Mouse (Mus musculus) lung, postnatal 14 days (tissue): ENCODE results near the gene 9430038I01Rik.
"Not testable (repeated sequence)": the region's sequence is repeated elsewhere in the genome, so short reads cannot be mapped to it uniquely, and the experiment has no call there.

Source experiments
- DNase-seq: peaks from one replicate; pipeline ENCODE4 v3.0.0; 2021

The 9430038I01Rik gene

GRCm38 (mm10) chr7:137410337-137411197, at the start of gene 9430038I01Rik:
Gene 9430038I01Rik (minus strand): TSS chr7:137410762.
- peak; percentile 99 for DNase-seq

- DNase-seq = no peak
Observed at GRCm38 (mm10) chr7:137445321-137445720, 34.8 kb upstream of the 9430038I01Rik start.

- no peak for DNase-seq
Observed at GRCm38 (mm10) chr7:137442951-137443350, 32.4 kb upstream of the 9430038I01Rik start.

DNA sequence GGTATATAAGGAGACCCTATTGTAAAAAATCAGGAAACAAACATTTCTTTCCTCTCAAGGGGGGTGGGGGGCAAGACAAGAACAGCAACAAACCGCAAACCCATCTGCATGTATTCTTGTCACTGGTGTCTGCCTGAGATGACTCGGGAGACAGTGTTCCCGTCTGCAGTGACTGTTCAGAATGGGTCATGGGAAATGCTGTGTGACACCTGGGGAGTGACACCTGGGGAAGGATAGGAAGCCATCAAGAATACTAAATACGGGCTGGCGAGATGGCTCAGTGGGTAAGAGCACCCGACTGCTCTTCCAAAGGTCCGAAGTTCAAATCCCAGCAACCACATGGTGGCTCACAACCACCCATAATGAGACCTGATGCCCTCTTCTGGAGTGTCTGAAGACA, 28.4 kb upstream of the 9430038I01Rik start:
- DNase-seq = not testable (repeated sequence)

- DNase-seq = no peak
Observed at GRCm38 (mm10) chr7:137438179-137438550, 27.6 kb upstream of the 9430038I01Rik start.

- peak; percentile 96 for DNase-seq
Observed at GRCm38 (mm10) chr7:137437440-137438178, 27.0 kb upstream of the 9430038I01Rik start, which contains the start of gene Glrx3. Gene Glrx3 (plus strand): TSS chr7:137437614.

DNA sequence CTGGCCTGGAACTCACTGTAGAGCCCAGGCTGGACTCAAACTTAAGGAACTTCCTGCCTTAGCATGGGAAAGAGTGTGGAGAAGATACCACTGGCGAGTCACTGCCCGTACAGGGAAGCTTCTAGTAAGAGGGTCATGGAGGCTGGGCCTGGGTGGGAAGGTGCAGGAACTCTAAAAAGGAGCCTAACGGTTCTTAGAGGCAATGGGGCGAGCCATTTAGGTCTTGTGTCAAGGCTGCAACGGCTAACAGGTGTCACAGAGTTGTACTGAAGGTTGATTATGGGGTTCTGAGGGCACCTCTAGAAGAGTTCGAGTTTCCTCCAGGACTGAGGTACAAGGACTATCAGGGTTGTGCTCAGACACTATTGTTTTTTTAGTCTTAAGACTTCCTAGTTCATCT, 26.3 kb upstream of the 9430038I01Rik start:
- DNase-seq = no peak

GRCm38 (mm10) chr7:137431769-137432603, 21.4 kb upstream of the 9430038I01Rik start:
- DNase-seq = no peak

DNA sequence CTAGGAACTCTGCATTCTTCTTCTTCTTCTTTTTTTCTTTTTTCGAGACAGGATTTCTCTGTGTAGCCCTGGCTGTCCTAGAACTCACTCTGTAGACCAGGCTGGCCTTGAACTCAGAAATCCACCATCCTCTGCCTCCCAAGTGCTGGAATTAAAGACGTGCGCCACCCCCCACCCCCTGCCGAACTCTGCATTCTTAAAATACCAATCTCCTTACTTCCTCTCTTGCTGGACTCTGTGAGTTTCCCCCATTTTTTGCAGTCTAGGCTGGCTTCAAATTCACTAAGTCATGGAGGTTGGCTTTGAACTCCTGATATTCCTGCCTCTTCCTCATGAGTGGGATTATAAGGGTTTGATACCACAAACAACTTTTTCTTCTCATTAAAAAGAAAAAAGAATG, 16.1 kb upstream of the 9430038I01Rik start:
- DNase-seq = no peak

DNA sequence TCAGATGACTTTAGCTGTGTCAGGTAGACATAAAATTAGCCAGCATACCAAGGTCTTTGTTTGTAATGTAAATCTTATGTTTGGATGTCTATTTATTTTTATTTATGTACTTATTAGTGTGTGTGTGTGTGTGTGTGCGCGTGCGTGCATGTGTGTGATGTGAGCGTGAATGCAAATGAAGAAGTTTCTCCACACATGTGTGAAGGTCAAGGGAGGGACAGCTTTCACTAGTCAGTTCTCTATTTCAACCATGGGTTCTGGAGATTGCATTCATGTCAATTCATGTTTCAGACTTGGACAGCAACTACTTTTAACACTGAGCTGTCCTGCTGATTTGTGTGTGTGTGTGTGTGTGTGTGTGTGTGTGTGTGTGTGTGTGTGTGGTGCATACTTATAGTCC, 10.7 kb upstream of the 9430038I01Rik start:
- no peak for DNase-seq

DNA sequence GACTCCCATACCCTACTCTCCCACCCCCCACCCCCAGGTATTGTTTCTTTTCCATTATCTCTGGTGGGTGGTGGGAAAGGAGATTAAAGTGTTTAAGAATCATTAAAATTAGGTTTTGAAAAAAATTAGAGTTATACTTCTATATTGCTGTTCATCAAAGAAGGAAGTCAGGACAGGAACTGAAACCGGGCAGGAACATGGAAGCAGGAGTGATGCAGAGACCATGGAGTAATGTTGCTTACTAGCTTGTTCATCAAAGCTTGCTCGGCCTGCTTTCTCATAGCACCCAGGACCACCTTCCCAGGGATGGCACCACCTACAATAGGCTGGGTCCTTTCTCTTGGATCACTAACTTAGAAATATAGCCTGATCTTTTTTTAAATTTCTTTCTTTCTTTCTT, 10.0 kb upstream of the 9430038I01Rik start:
- no peak for DNase-seq

- DNase-seq = no peak
Observed at GRCm38 (mm10) chr7:137414710-137415109, 4.1 kb upstream of the 9430038I01Rik start.

GRCm38 (mm10) chr7:137407428-137408058, 3.0 kb downstream of the 9430038I01Rik start:
- DNase-seq = no peak

GRCm38 (mm10) chr7:137404146-137404545, 6.4 kb downstream of the 9430038I01Rik start:
- no peak for DNase-seq

GRCm38 (mm10) chr7:137398973-137399372, 11.6 kb downstream of the 9430038I01Rik start:
- no peak for DNase-seq

- DNase-seq = no peak
Observed at GRCm38 (mm10) chr7:137397361-137397910, 13.1 kb downstream of the 9430038I01Rik start.

DNA sequence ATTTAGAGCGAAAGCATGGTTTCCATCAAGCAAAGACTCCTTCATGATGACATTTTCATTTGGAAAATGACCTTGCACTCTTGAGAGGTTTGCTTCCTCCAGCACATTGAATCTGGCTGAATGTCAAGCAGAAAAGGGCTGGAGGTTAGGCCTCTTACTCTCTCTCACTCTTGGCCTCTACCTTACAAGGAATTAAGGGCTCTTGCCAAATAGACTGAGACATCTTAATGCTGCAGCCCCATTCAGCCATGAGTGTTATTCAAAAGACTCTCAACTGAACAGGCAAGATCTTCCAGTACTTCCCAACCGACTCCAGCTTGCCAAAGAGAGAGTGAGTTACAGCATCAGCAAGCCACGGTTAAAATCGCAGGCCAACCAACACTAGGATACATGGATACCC, 15.1 kb downstream of the 9430038I01Rik start:
- DNase-seq = no peak

DNA sequence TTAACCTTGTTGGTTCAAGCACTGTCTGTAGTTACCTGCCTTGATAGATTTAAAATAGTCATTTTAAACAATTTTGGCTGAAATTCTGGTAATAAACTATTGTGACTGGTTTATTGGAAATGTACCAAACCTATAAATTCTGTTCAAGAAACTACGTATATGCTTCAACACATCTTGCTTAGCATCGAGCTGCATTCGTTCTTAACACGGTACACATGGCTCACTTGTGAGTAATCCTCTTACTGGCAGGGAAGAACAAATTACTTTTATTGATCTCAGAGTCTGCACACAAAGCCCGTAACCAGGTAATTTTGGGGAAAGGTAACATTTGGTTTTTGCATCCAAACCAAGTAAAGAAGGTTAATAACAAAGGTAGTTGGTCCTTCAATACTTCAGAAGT, 22.7 kb downstream of the 9430038I01Rik start:
- DNase-seq = no peak

DNA sequence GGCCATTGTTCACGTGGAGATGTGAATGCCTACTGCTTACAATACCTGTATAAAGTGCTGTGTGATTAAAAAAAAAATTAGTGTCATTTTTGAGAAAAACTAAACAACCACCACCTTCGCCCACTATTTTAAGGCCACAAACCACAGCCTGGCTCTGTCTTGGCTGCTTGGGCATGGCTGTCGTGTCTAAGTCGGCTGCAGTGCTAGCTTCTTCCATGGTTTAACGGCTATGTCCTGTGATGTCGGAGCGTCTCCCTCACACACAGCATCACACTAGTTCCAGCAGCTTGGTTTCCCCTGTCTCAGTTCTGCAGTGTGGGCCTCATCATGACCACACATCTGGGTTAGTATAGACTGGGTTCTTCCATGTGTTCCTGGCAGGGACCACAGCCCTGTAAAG, 35.6 kb downstream of the 9430038I01Rik start:
- DNase-seq = no peak

DNA sequence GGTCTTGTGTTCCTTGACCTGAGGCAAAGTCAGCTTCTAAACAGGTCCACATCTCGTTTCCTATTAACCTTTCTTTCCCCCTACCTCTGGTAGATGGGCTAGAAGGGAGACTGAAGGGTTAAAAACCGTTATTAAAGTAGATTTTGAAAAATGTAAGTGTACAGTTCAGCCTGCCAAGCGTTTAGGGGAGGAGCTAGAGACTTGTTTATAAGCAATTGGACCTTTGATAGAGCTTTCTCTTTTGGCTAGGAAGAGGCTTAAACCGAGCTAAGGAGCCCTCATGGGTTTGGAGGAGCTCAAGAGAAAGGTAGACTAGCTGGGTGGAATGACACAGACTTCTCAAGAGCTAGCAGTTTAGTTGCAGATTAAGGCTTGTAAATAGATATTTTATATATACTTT, 38.8 kb downstream of the 9430038I01Rik start:
- DNase-seq = no peak

DNA sequence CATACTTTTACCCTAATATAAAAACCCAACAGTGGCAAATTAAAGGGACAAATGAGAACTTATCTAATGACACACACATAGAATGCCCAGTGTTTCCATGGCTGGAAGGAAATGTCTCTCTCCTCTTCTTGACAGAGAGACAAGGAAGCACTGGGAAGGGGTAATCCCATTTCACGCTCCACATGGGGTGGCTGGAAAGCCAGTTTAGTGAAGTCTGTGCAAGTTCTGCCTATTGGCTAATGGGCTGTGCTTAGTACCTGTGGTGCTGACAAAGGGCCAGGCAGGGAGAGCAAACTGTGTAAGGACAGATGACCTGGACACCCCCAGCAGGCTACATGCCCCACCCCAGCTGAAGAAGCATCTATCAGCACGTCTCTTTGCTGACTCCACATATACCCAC, 40.4 kb downstream of the 9430038I01Rik start:
- no peak for DNase-seq

DNA sequence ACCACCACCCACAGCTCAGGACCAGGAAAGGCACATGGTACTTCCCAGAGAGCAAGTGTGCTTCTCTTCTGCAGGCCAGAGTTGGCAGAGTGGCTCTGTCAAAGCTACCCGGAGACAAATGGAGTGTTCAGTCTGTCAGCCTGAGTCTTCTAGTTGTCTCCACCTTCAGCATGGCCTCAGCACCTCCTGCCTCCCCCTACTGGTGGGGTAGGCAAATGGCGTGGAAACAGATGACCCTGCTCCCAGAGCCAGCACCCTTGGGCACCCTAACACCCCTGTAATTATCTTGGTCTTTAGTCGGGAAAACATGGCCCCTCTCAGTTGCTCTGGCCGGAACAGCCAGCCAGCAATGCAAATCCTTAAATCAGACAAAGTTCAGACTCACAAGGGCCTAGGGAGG, 43.8 kb downstream of the 9430038I01Rik start:
- DNase-seq = no peak
